Mouse (Mus musculus) mesoderm, embryonic 11.5 days (tissue): ENCODE measurements around the gene Dera.

Experiments used
- DNase-seq: peaks from one replicate; pipeline ENCODE4 v3.0.0-alpha.2; 2012; ENCODE audit warnings: low read depth, low spot score

Gene Dera

DNA sequence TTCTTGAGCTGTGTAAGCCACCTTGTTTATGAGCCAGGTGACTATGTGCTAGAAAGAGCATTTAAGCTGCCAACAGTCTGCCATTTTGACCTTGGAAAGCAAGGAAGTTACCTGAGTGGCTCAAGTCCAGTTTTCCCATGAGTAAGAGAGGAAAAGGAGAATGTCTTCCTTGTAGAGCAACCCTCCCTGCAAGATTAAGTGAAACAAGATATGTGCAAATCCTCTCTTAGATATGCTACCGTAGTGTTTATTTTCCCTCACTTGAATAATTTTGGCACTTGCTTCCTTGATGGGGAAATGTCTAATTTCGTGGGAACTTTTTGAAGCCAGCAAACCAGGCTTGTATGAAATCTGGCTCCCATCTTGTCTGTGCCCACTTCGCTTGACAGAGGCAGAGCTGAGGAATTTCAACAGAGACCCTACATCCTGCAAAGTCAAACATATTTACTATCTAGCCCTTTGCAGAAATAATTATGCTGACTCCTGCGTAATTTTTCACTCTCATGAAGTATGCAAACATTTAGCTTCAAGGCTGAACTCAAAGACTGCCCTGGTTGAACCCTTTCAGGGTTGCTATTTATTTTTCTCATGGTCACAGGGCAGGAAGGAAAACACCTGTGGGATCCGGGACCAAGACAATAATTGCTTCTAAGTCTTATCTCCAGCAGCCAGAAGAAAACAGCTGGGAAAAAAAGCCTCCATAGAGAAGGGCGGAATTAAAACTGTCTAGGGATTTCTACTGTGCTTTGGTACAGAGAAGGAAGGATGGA is 132.0 kb downstream of the Dera start:
- no peak for DNase-seq

DNA sequence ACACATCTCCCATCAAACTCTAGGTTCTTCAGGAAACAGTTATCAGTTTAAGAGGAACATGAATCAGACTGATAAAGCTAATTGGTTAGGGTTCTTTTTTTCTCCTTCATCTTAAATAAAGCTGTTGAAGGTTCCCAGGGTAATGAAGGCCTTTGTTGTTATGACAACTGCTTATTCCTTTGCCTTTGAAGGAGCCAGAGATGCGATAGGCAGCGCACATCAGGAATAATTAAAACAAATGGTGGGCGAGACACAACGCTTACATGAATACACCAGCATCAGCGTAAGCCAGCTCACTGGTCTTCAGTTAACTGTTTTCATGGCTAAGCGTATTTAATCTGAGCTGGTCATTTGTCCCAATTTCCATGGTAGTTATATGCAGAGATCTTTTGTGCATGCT is 132.9 kb downstream of the Dera start:
- DNase-seq = no peak

DNA sequence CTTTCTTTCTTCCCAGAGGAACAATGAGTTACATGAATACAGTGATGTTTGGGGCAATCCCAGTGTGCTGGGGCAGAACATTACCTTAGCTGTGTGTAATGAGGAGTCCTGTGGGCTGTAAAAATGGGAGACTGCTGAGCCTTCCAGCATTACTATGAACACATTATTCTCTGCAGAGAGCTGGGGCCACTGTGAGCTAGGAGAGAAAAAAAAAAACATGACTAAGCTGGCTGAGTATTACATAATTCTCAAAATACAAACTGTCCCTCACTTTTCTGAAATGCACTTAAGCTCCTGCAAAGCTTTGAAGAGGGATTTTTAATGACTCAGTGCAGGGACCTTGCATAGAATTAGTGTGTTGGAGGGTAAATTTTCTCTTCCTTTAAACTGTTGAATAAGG is 143.3 kb downstream of the Dera start:
- no peak for DNase-seq

DNA sequence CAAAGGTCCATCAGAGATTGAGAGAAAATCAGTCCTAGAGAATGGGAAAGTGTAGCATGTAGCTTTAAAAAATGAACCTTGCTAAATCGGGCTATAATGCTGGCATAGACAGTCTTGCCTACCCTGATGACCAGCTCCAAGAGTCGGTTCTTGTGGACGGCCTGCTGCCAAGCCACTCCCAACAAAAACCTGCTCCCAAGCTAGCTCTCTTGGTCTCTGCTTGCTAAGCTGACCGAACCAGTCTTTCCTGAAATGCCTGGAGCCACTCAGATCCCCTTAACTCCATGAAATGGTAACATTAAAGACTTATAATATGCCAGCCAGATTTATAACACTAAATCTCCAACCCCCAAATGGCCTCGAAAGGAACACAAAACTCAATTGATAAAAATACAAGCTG is 146.9 kb downstream of the Dera start:
- DNase-seq = no peak
